Mouse (Mus musculus): ENCODE data around the gene Rassf3.
A peak's percentile ranks its signal among the peaks of the same experiment; 100 is the strongest.

Rassf3 gene

GRCm38 (mm10) chr10:121489941-121490340 is 13.8 kb upstream of the Rassf3 start:
- DNase-seq (ENCODE audit: low spot score): no peak

- peak; percentile 41 for DNase-seq (ENCODE audit: low spot score)
Measured at GRCm38 (mm10) chr10:121488623-121489299, 12.6 kb upstream of the Rassf3 start.

- DNase-seq (ENCODE audit: low spot score): no peak
Measured at GRCm38 (mm10) chr10:121487716-121488115, 11.6 kb upstream of the Rassf3 start.

- no peak for DNase-seq (ENCODE audit: low spot score)
Measured at GRCm38 (mm10) chr10:121486350-121486749, 10.2 kb upstream of the Rassf3 start.

GRCm38 (mm10) chr10:121483364-121483763 is 7.2 kb upstream of the Rassf3 start:
- no peak for DNase-seq (ENCODE audit: low spot score)

- no peak for DNase-seq (ENCODE audit: low spot score)
Measured at GRCm38 (mm10) chr10:121481141-121481540, 5.0 kb upstream of the Rassf3 start.

GRCm38 (mm10) chr10:121479987-121480386 is 3.8 kb upstream of the Rassf3 start:
- DNase-seq (ENCODE audit: low spot score): no peak

GRCm38 (mm10) chr10:121477433-121477832 is 1.3 kb upstream of the Rassf3 start:
- DNase-seq (ENCODE audit: low spot score): no peak

GRCm38 (mm10) chr10:121476968-121477337 is 806 bp upstream of the Rassf3 start:
- no peak for DNase-seq (ENCODE audit: low spot score)

GRCm38 (mm10) chr10:121475672-121476146 is 438 bp downstream of the Rassf3 start:
- DNase-seq (ENCODE audit: low spot score): no peak

- DNase-seq (ENCODE audit: low spot score): no peak
Measured at GRCm38 (mm10) chr10:121475101-121475671, 961 bp downstream of the Rassf3 start.

- no peak for DNase-seq (ENCODE audit: low spot score)
Measured at GRCm38 (mm10) chr10:121474288-121474687, 1.9 kb downstream of the Rassf3 start.

GRCm38 (mm10) chr10:121473723-121474215 is 2.4 kb downstream of the Rassf3 start:
- DNase-seq (ENCODE audit: low spot score): no peak

- no peak for DNase-seq (ENCODE audit: low spot score)
Measured at GRCm38 (mm10) chr10:121472593-121473217, 3.4 kb downstream of the Rassf3 start.

- no peak for DNase-seq (ENCODE audit: low spot score)
Measured at GRCm38 (mm10) chr10:121471570-121472197, 4.5 kb downstream of the Rassf3 start.

GRCm38 (mm10) chr10:121469625-121470024 is 6.5 kb downstream of the Rassf3 start:
- no peak for DNase-seq (ENCODE audit: low spot score)

- no peak for DNase-seq (ENCODE audit: low spot score)
Measured at GRCm38 (mm10) chr10:121468985-121469384, 7.2 kb downstream of the Rassf3 start.

- no peak for DNase-seq (ENCODE audit: low spot score)
Measured at GRCm38 (mm10) chr10:121468261-121468660, 7.9 kb downstream of the Rassf3 start.

- DNase-seq (ENCODE audit: low spot score): no peak
Measured at GRCm38 (mm10) chr10:121467792-121468191, 8.4 kb downstream of the Rassf3 start.

- no peak for DNase-seq (ENCODE audit: low spot score)
Measured at GRCm38 (mm10) chr10:121467016-121467415, 9.1 kb downstream of the Rassf3 start.

GRCm38 (mm10) chr10:121465033-121465432 is 11.1 kb downstream of the Rassf3 start:
- DNase-seq (ENCODE audit: low spot score): no peak

- no peak for DNase-seq (ENCODE audit: low spot score)
Measured at GRCm38 (mm10) chr10:121462162-121462881, 13.8 kb downstream of the Rassf3 start.
